Mouse (Mus musculus) forebrain, embryonic 10.5 days (tissue): Measurements from ENCODE around the gene Prpf6. TPM values are rescaled to one million over a fixed set of nuclear protein-coding genes. Genes with fewer than 3 reads are reported as not detected.
A peak's percentile ranks its signal among the peaks of the same experiment; 100 is the strongest.

Experiments
- DNase-seq: peaks from one replicate; pipeline ENCODE4 v3.0.0-alpha.2; 2017; ENCODE audit warnings: low spot score; ENCODE audit errors: extremely low spot score
- H3K27ac ChIP-seq: fragments of 300-500 bp; sonication (generic); 2 replicates; pipeline ENCODE4 v1.5.1; 2016; ENCODE audit warnings: mild to moderate bottlenecking
- H3K27me3 ChIP-seq: fragments of 300-500 bp; sonication (generic); 2 replicates; pipeline ENCODE4 v1.6.1; 2016; ENCODE audit warnings: mild to moderate bottlenecking; ENCODE audit not compliant: poor library complexity, severe bottlenecking
- H3K36me3 ChIP-seq: fragments of 300-500 bp; sonication (generic); replicated peaks from 2 replicates; pipeline ENCODE4 v1.6.1; 2016; ENCODE audit warnings: mild to moderate bottlenecking, moderate library complexity
- H3K4me1 ChIP-seq: fragments of 300-500 bp; sonication (generic); 2 replicates; pipeline ENCODE4 v1.6.1; 2016
- H3K4me3 ChIP-seq: fragments of 300-500 bp; sonication (generic); 2 replicates; pipeline ENCODE4 v1.5.1; 2016; ENCODE audit warnings: mild to moderate bottlenecking, moderate library complexity
- H3K9me3 ChIP-seq: fragments of 300-500 bp; sonication (generic); 2 replicates; pipeline ENCODE4 v1.6.1; 2016; ENCODE audit warnings: mild to moderate bottlenecking, moderate library complexity
- WGBS: fragments of 180-500 bp; shearing (Covaris S2); methylation state at CpG from one replicate; pipeline ENCODE4 v1.1.7; 2016; 5-methylcytosine and 5-hydroxymethylcytosine counted together
- polyA plus RNA-seq: library from polyadenylated mRNA; unstranded; fragments of >200 nt; fragmentation: Nextera tagmentation; extraction: Ambion mirVana; gene quantifications from 2 replicates; pipeline ENCODE4 v1.2.1, GENCODE M21; 2016

Prpf6 gene
- 78.5 and 86.9 TPM in 2 replicates for polyA plus RNA-seq

- H3K4me3 ChIP-seq = peak within 1 kb of the TSS; percentile 96
- peaks cover 59% of the 10 kb centered on the region for H3K36me3 ChIP-seq
- no peaks in the 10 kb centered on the region for H3K27me3 ChIP-seq
- peaks cover 25% of the 10 kb centered on the region for H3K4me1 ChIP-seq
- DNase-seq = no peak
- no peaks in the 10 kb centered on the region for H3K9me3 ChIP-seq
- WGBS = 24% methylated on average over 5 of the region's 5 CpGs
- peak within 1 kb of the TSS; percentile 95 for H3K27ac ChIP-seq
These were observed at the start of gene Prpf6 for GRCm38 (mm10) chr2:181591528-181592085. Prpf6 (plus strand) TSS chr2:181591868.

DNA sequence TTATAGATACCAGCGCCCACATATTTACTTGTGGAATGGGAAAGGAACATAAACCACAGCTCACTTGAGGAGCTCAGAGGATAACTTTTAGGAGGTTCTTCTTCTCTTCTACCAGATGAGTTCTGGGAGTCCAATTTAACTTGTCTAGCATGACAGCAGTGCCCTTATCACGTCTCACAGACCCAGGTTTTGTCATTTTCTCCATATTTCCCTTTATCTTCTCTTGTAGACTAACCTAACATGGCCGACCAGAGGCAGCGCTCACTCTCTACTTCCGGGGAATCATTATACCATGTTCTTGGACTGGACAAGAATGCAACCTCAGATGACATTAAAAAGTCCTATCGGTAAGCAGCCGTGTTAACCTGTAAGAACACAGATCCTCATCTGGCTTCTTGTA, 45.5 kb upstream of the Prpf6 start:
- no peak for DNase-seq
- 95% methylated on average over 7 of the region's 7 CpGs for WGBS
- Histone ChIP-seq H3K4me3 (no peak overlapping the region), H3K36me3 (peaks cover 60% of the 10 kb centered on the region), H3K27me3 (no peaks in the 10 kb centered on the region), H3K27ac (no peak overlapping the region), H3K9me3 (no peaks in the 10 kb centered on the region), H3K4me1 (no peaks in the 10 kb centered on the region)

DNA sequence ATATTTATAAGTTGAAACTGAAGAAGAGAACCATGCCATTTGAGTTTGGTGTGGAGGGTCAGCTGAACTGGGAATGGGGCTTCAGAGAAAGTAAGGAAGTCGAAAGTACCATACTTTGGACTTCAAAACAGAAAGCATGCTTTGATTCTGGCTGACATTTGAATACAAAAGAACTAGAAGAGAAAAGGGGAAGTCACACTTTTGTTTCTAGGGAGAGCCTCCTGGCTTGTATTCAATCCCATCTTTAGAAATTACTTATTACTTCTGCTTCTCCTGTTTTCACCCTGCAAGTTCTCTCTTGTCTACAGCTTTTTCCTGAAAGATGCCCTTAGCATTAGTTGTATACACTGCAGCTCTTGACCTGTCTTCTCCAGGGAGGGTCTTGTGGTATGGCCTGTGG, 43.4 kb upstream of the Prpf6 start:
- Histone ChIP-seq H3K27me3 (no peaks in the 10 kb centered on the region), H3K27ac (no peak overlapping the region), H3K9me3 (no peaks in the 10 kb centered on the region), H3K4me3 (no peak overlapping the region), H3K36me3 (peaks cover 76% of the 10 kb centered on the region), H3K4me1 (no peaks in the 10 kb centered on the region)
- no peak for DNase-seq
- WGBS = 85% methylated on average over 1 of the region's 1 CpGs

DNA sequence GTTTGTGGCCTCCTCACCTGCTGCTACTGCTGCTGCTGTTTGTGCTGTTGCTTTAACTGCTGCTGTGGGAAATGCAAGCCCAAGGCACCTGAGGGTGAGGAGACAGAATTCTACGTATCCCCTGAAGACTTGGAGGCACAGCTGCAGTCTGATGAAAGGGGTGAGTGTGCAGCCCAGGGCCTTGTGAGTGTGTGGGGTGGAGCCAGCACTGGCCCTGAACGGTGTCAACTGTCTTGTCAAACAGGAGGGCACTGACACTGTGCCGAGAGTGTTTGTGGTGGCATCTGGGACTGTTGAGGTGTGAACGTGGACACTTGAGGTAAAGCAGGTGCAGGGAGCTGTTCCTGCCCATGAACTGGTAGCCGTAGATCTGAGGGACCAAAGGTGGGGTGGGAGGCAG, 43.0 kb upstream of the Prpf6 start:
- WGBS = 93% methylated on average over 5 of the region's 5 CpGs
- Histone ChIP-seq H3K9me3 (no peaks in the 10 kb centered on the region), H3K4me1 (no peaks in the 10 kb centered on the region), H3K27me3 (no peaks in the 10 kb centered on the region), H3K36me3 (peaks cover 81% of the 10 kb centered on the region), H3K27ac (no peak overlapping the region), H3K4me3 (no peak overlapping the region)
- no peak for DNase-seq

GRCm38 (mm10) chr2:181550233-181550632, 41.4 kb upstream of the Prpf6 start:
- WGBS = 96% methylated on average over 2 of the region's 2 CpGs
- H3K36me3 ChIP-seq = peaks cover 90% of the 10 kb centered on the region
- no peaks in the 10 kb centered on the region for H3K9me3 ChIP-seq
- no peaks in the 10 kb centered on the region for H3K4me1 ChIP-seq
- no peak for DNase-seq
- no peak overlapping the region for H3K27ac ChIP-seq
- H3K27me3 ChIP-seq = no peaks in the 10 kb centered on the region
- no peak overlapping the region for H3K4me3 ChIP-seq

- no peak overlapping the region for H3K27ac ChIP-seq
These were observed 37.9 kb upstream of the Prpf6 start for GRCm38 (mm10) chr2:181553772-181554171.

DNA sequence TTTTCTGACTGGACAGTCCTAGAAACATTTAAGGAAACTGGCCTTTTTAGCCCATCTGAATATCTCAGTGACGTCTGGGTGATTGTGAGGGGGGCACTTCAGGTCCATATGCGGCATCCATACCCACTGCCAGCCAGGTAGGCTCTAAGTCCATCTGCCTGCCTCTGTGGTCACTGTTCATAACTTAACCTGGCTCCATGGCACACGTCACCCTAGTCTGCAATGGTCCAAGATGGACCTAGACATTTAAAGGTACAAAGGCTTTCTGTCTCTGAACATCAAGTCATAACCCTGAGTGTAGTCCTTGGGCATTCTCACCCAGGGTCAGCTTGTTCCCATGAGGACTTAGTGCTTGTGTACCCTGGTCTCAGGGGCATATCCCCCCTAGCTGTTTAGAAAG, 24.3 kb upstream of the Prpf6 start:
- Histone ChIP-seq H3K27ac (no peak overlapping the region), H3K27me3 (no peaks in the 10 kb centered on the region), H3K4me3 (no peak overlapping the region), H3K4me1 (peaks cover 3% of the 10 kb centered on the region; the same call in 1 of the 2 replicates), H3K9me3 (no peaks in the 10 kb centered on the region), H3K36me3 (no peaks in the 10 kb centered on the region; the same call in 1 of the 2 replicates)
- no peak for DNase-seq
- WGBS = 85% methylated on average over 3 of the region's 3 CpGs

More at GRCm38 (mm10) chr2:181553772-181554171, 37.9 kb upstream of the Prpf6 start:
- no peaks in the 10 kb centered on the region for H3K9me3 ChIP-seq
- no peaks in the 10 kb centered on the region for H3K27me3 ChIP-seq
- H3K36me3 ChIP-seq = peaks cover 61% of the 10 kb centered on the region
- H3K4me3 ChIP-seq = no peak overlapping the region
- no peaks in the 10 kb centered on the region for H3K4me1 ChIP-seq
- DNase-seq = no peak

- DNase-seq = peak; percentile 37
- no peaks in the 10 kb centered on the region for H3K9me3 ChIP-seq
- no peaks in the 10 kb centered on the region for H3K27me3 ChIP-seq
- 84% methylated on average over 7 of the region's 7 CpGs for WGBS
- H3K27ac ChIP-seq = no peak overlapping the region
- H3K4me1 ChIP-seq = peaks cover 3% of the 10 kb centered on the region; the same call in 1 of the 2 replicates
- H3K36me3 ChIP-seq = peaks cover 7% of the 10 kb centered on the region
- H3K4me3 ChIP-seq = no peak overlapping the region
These were observed 23.2 kb upstream of the Prpf6 start for GRCm38 (mm10) chr2:181568272-181569008.

DNA sequence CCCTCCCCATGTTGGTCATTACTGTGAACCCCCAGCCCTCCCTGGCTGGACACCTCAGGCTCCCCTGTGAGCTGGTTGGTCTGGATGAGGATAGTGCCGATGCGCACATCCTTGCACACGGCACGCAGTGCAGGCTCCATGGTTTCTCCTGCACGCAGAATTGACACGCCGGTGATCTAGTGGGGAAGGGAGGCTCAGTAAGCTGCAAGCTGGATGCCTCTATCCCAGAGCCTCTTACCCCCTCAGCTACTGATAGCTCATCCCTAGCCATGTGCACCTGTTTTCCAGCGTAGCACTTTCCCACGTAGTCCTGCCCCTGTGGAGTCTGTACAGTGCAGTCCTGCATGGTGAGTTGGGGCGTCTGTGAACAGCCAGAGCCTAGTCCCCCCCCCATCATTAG, 21.8 kb upstream of the Prpf6 start:
- 92% methylated on average over 10 of the region's 10 CpGs for WGBS

DNA sequence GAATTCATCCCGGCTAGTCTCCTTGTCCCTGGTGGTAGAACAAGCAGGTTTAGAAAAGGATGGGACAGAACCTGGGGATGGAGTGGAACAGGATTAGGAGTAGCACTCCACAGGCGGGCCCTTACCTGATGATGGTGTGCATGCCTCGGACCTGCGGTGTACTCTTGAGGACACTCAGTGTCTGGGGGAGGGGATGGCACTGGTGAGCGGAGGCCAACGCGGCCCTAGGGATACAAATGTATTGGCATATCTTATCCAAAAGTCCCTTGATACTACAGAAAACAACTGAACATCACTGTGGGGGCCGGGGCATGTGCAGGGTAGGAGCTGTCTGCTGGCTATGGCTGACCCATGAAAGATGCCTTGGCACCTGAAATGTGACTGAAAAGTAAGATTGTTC, 21.3 kb upstream of the Prpf6 start:
- Histone ChIP-seq H3K9me3 (no peaks in the 10 kb centered on the region), H3K36me3 (peaks cover 17% of the 10 kb centered on the region), H3K4me3 (no peak overlapping the region), H3K27ac (no peak overlapping the region), H3K4me1 (peaks cover 3% of the 10 kb centered on the region; the same call in 1 of the 2 replicates), H3K27me3 (no peaks in the 10 kb centered on the region)
- 88% methylated on average over 8 of the region's 8 CpGs for WGBS
- DNase-seq = no peak

More for the DNA sequence above, 21.8 kb upstream of the Prpf6 start:
- no peak for DNase-seq
- Histone ChIP-seq H3K9me3 (no peaks in the 10 kb centered on the region), H3K4me3 (no peak overlapping the region), H3K4me1 (peaks cover 3% of the 10 kb centered on the region; the same call in 1 of the 2 replicates), H3K27ac (no peak overlapping the region), H3K36me3 (peaks cover 17% of the 10 kb centered on the region), H3K27me3 (no peaks in the 10 kb centered on the region)

DNA sequence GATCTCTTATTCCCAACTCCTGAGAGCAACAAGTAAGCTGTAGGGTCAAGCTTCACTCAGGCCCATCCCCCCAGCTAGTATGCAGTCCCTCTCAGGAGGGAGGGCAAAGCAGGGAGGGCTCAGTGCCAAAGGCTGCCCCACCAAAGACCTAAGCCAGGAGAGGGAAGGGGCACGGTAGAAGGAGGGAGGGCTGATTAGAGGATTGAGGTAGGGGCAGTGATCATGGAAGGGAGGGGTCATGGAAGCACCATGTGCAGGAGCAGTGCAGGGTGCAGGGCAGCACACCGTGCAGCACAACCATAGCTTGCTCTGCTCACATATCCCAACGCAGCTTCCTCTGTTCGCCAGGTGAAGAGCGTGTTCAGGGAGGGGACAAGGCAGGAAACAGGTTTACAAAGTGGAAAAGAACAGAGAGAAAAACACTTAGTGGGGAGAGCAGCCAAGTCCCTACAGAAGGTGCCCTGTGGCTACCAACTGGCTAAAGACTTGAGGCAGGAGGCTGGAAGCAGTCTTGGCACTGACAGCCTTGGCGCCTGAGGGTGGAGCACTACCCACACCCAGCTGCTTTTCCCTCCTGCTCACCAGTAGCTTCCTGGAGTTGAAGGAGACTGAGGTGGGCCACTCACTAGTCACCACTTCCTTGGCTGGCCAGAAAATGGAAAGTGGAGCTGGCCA, 20.6 kb upstream of the Prpf6 start:
- Histone ChIP-seq H3K27ac (no peak overlapping the region), H3K9me3 (no peaks in the 10 kb centered on the region), H3K36me3 (peaks cover 17% of the 10 kb centered on the region), H3K27me3 (no peaks in the 10 kb centered on the region), H3K4me3 (no peak overlapping the region), H3K4me1 (peaks cover 3% of the 10 kb centered on the region; the same call in 1 of the 2 replicates)
- no peak for DNase-seq
- 73% methylated on average over 6 of the region's 6 CpGs for WGBS

- DNase-seq = no peak
- no peaks in the 10 kb centered on the region for H3K9me3 ChIP-seq
- H3K4me3 ChIP-seq = no peak overlapping the region
- H3K4me1 ChIP-seq = peaks cover 3% of the 10 kb centered on the region; the same call in 1 of the 2 replicates
- no peaks in the 10 kb centered on the region for H3K27me3 ChIP-seq
- WGBS = 93% methylated on average over 11 of the region's 11 CpGs
- peaks cover 17% of the 10 kb centered on the region for H3K36me3 ChIP-seq
- no peak overlapping the region for H3K27ac ChIP-seq
These were observed 19.6 kb upstream of the Prpf6 start for GRCm38 (mm10) chr2:181571941-181572670.
